Mouse (Mus musculus) gastrocnemius, adult 8-10 months (tissue): ENCODE results near the gene Olfr20. TPM values are rescaled to one million over a fixed set of nuclear protein-coding genes. Genes with fewer than 3 reads are reported as not detected.
"Not testable (repeated sequence)": the region's sequence is repeated elsewhere in the genome, so short reads cannot be mapped to it uniquely, and the experiment has no call there.

ENCODE experiments used
- DNase-seq, 2 experiments: peaks; one replicate each; pipeline ENCODE4 v3.0.0; 2022; ENCODE audit warnings: low spot score in 2 of 2
- total RNA-seq, 4 experiments: library from RNA; stranded (reverse); gene quantifications; 2 replicates each; pipeline ENCODE4 v1.2.4; 2022

The Olfr20 gene
- total RNA-seq = not detected

GRCm38 (mm10) chr11:73350483-73350882 is at the start of gene Olfr20:
Olfr20 (plus strand) TSS chr11:73350783.
- no peak for DNase-seq

GRCm38 (mm10) chr11:73303123-73303522 is 47.5 kb upstream of the Olfr20 start:
- no peak for DNase-seq

- no peak for DNase-seq
Observed at GRCm38 (mm10) chr11:73315961-73316360, 34.6 kb upstream of the Olfr20 start.

GRCm38 (mm10) chr11:73318581-73318980 is 32.0 kb upstream of the Olfr20 start:
- DNase-seq = not testable (repeated sequence)

- not testable (repeated sequence) for DNase-seq
Observed at GRCm38 (mm10) chr11:73321064-73321463, 29.5 kb upstream of the Olfr20 start.

- DNase-seq = no peak
Observed at GRCm38 (mm10) chr11:73323906-73324830, 26.4 kb upstream of the Olfr20 start.

GRCm38 (mm10) chr11:73326485-73326886 is 24.1 kb upstream of the Olfr20 start:
- no peak for DNase-seq

- no peak for DNase-seq
Observed at GRCm38 (mm10) chr11:73327361-73327760, 23.2 kb upstream of the Olfr20 start.

- DNase-seq = no peak
Observed at GRCm38 (mm10) chr11:73329442-73329841, 21.1 kb upstream of the Olfr20 start, which contains the start of the genes Aspa, Gm49340 and Spata22. Aspa (minus strand) TSS chr11:73329596. Gm49340 (plus strand) TSS chr11:73329741. Spata22 (plus strand) TSS chr11:73329741.

- DNase-seq = no peak
Observed at GRCm38 (mm10) chr11:73333357-73333756, 17.2 kb upstream of the Olfr20 start.

GRCm38 (mm10) chr11:73336919-73337318 is 13.7 kb upstream of the Olfr20 start:
- DNase-seq = no peak

GRCm38 (mm10) chr11:73370946-73371345 is 20.4 kb downstream of the Olfr20 start, which contains the start of gene Olfr376:
Olfr376 (plus strand) TSS chr11:73371246.
- no peak for DNase-seq

GRCm38 (mm10) chr11:73395374-73395773 is 44.8 kb downstream of the Olfr20 start:
- DNase-seq = no peak

GRCm38 (mm10) chr11:73399514-73399913 is 48.9 kb downstream of the Olfr20 start, which contains the start of gene Olfr1:
Olfr1 (minus strand) TSS chr11:73399614.
- DNase-seq = no peak

Other genes starting within 250 kb of the Olfr20 start
- gene Haspin, start 212.5 kb upstream of the Olfr20 start, total RNA-seq = not detected
- gene P2rx5, start 190.4 kb upstream of the Olfr20 start, total RNA-seq = 1 to 10 TPM; 6.4 to 9.5 (median 7.0) TPM
- gene Emc6, start 173.7 kb upstream of the Olfr20 start, total RNA-seq = 10 to 100 TPM; 80.9 to 89.6 (median 84.1) TPM
- gene Tax1bp3, start 173.7 kb upstream of the Olfr20 start, total RNA-seq = 1 to 10 TPM; 4.9 to 9.2 (median 7.2) TPM
- gene Ctns, start 151.7 kb upstream of the Olfr20 start, total RNA-seq = 1 to 10 TPM; 3.3 to 4.3 (median 4.1) TPM
- gene Shpk, start 151.3 kb upstream of the Olfr20 start, total RNA-seq = 1 to 10 TPM in 1 of 4 experiments, under 1 TPM in 3; 0.29 to 1.1 (median 0.71) TPM
- gene Trpv1, start 116.5 kb upstream of the Olfr20 start, total RNA-seq = under 1 TPM; 0.08 to 0.12 (median 0.10) TPM
- gene Trpv3, start 83.4 kb upstream of the Olfr20 start, total RNA-seq = not detected
- 1 to 10 TPM; 3.0 to 7.3 (median 4.5) TPM for gene Aspa, start 21.2 kb upstream of the Olfr20 start, total RNA-seq
- gene Gm49340, start 21.0 kb upstream of the Olfr20 start, total RNA-seq = not detected
- not detected for gene Spata22, start 21.0 kb upstream of the Olfr20 start, total RNA-seq
- gene Olfr376, start 20.5 kb downstream of the Olfr20 start, total RNA-seq = not detected
- gene Olfr1, start 48.8 kb downstream of the Olfr20 start, total RNA-seq = not detected
- gene Olfr378, start 77.7 kb downstream of the Olfr20 start, total RNA-seq = not detected
- gene Olfr380, start 106.7 kb downstream of the Olfr20 start, total RNA-seq = not detected
- gene Olfr381, start 140.8 kb downstream of the Olfr20 start, total RNA-seq = not detected
- not detected for gene Olfr382, start 166.4 kb downstream of the Olfr20 start, total RNA-seq
- not detected for gene Olfr385, start 242.2 kb downstream of the Olfr20 start, total RNA-seq
- not detected for gene Olfr384, start 247.8 kb downstream of the Olfr20 start, total RNA-seq